Mouse (Mus musculus) left cerebral cortex, postnatal 14 days (tissue): ENCODE data around the gene Sumo2. TPM values are rescaled to one million over a fixed set of nuclear protein-coding genes. Genes with fewer than 3 reads are reported as not detected.
"Not testable (repeated sequence)": the region's sequence is repeated elsewhere in the genome, so short reads cannot be mapped to it uniquely, and the experiment has no call there.

Source experiments
- DNase-seq, 2 experiments: peaks; one replicate each; pipeline ENCODE4 v3.0.0; 2021 to 2022; ENCODE audit warnings: low spot score in 2 of 2, mixed read lengths in 1 of 2
- intact Hi-C: fragments of 180-260 bp; cut with DNase I; formaldehyde crosslinking; loops from one replicate; pipeline ENCODE4 v1.15.1; 2025
- total RNA-seq, 2 experiments: library from RNA; stranded (reverse); gene quantifications; 2 replicates each; pipeline ENCODE4 v1.2.3; 2021

The Sumo2 gene
- total RNA-seq, 2 experiments from 2014 or later, result 338 to 354 TPM

DNA sequence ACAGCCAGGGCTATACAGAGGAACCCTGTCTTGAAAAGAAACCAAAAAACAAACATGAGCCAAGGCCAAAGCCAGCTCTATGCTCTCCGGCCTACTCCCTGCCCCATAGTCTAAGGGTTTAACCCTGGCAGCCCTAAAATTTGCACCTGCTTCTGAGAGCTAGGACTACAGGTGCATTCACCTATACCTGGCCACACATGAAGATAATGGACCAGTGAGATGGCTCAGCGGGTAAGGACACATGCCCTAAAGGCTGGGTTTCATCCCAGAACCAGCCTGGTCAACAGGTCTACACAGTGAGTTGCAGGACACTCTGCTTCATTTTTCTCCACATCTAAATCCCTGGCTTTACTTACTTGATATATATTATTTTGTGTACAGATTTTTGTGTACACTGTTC is 13.8 kb downstream of the Sumo2 start:
- intact Hi-C loops, result no loop called here

GRCm38 (mm10) chr11:115521080-115521479 is 15.0 kb downstream of the Sumo2 start:
- no peak for DNase-seq
- intact Hi-C loops, result no loop called here

More for the DNA sequence above, 13.8 kb downstream of the Sumo2 start:
- DNase-seq, result no peak

DNA sequence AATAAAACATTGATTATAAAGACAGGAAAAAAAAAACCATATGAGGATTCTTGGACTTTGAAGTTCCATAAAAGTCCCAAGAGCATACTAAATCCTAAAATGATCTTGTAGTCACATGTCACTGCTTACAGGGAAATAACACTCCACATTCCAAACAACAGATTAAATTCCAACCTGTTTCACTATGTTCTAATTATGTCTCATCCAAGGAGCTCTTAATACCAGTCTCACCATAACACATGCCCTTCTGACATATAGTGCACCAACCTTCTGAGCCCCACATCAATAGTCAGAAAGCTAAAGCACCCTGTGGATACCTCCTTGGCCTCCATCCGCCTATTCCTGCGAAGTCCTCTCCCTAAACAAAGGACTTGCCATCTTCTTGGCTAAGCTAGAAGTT is 15.9 kb downstream of the Sumo2 start:
- intact Hi-C loops, result no loop called here
- DNase-seq, result no peak

DNA sequence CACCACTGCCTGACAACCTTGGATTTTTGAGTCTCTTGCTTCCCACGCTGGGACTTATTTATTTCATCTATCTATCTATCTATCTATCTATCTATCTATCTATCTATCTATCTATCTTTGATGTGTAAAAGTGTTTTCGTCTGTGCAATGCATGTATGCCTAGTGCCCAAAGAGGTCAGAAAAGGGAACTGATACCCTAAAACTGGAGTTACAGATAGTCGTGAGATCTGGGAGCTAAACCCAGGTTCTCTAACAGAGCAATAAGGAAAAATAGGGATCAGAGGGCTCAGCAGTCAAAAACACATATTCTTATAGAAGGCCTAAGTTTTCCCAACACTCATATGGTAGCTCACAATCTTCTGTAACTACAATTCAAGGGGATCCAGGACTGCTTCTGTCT is 16.5 kb downstream of the Sumo2 start:
- intact Hi-C loops, result no loop called here
- DNase-seq, result no peak

DNA sequence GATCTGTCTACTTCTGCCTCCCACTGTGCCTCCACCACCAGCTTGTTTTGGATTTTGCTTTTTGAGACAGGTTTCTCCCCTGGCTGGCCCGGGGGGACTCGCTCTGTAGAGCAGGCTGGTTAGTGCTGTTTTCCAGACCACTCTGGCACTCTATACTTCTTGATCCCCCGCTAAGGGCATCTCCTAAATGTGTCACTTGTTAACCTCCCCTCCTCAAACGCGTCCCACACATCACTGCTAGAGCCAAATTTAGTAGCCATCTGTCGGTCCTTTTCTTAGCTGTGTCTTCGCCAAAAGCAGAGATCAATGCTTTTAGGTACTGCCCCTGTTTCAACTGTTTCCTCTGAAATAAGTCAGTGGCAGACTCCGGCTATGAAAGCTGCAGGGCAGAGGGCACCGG is 17.4 kb downstream of the Sumo2 start:
- no peak for DNase-seq
- intact Hi-C loops, result no loop called here

GRCm38 (mm10) chr11:115516942-115517341 is 19.1 kb downstream of the Sumo2 start:
- intact Hi-C loops, result no loop called here

GRCm38 (mm10) chr11:115515021-115515420 is 21.1 kb downstream of the Sumo2 start:
- intact Hi-C loops, result no loop called here
- DNase-seq, result no peak

More at GRCm38 (mm10) chr11:115516942-115517341, 19.1 kb downstream of the Sumo2 start:
- DNase-seq, result no peak

- DNase-seq, result peak; percentile 96 to 99
- intact Hi-C loops, result no loop called here
Measured at GRCm38 (mm10) chr11:115514238-115514663, 21.8 kb downstream of the Sumo2 start, which contains the start of gene Jpt1. Gene Jpt1 (minus strand): TSS chr11:115514387.

DNA sequence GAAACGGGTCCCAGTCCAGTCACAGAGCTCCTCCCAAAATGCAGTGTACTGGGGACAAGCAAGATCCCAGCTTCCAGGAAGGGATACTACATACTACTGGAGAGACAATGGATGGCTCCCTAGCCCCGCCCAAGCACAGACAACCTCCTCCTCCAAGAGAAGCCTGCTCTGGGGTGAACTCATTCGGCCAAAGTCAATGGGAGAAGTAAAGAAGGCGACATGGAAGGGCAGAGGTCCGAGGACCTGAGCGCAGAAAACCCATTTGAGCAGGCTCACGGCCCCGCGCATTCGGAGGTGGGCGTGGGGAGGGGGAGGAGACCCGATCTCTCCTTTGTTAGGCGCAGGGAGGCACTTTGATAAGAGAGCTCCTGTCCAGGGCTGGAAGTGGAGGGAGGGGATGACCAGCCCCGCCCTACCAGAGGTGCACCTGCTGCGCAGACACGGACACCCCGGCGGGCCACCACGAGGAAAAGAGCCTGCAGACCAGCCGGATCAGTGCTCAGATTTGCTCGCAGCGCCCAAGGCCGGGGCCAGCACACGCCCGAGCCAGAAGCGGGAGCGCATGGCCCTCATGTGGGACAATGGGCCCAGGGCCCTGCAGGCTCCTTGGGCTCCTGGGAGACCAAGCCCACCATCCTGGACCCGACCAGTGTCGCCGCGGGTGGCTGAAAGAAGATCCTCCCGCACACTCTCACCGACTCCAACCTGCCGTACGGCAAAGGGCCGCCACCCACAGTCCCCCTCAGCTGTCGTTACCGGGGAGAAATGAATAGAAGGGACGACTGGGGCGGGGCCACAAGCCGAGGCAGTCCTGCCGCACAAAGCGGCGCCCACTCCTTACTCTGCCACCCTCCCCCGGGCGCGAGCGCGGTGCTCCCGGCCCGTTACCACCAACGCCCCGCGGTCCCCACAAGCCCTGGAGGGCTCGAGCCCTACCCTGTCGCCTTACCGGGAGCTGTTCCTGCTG is 22.5 kb downstream of the Sumo2 start:
- intact Hi-C loops, result no loop called here
- DNase-seq, result peak; percentile 62 to 63

DNA sequence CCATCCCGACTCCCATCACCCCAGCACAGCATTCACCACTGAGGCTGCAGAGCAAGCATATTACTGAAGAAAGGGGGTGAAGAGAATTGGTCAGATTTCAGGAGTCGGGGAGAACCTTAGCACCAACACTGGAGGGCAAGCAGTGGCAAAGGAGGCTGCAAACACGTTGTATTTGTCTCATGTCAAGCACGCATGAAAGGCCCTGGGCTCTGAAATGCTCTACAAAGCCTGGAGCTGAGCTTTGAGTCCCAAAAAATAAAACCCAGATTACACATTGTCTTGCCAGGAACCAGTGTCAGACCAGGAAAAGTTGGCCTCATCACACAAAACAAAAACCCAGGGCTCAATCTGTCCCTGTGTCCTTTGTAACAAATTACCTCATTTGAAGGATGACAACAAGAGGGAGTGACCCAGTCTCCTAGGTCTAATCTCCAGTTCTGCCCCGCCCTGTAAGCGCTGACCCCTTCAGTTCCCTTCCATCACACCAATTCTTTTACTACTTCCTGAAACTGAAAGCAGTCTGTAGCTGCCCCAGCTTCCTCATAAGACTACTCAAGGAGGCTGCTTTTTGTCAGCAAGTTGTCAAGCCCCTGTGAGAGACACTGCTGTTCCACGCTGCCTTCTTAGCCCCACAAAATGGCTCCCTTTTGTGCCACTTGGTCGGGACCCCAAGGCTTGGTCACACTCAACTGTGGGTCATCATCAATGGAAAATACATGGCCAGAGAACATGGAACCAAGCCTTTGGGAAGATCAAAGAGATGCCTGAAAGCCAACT is 23.5 kb downstream of the Sumo2 start:
- DNase-seq, result no peak
- intact Hi-C loops, result no loop called here

DNA sequence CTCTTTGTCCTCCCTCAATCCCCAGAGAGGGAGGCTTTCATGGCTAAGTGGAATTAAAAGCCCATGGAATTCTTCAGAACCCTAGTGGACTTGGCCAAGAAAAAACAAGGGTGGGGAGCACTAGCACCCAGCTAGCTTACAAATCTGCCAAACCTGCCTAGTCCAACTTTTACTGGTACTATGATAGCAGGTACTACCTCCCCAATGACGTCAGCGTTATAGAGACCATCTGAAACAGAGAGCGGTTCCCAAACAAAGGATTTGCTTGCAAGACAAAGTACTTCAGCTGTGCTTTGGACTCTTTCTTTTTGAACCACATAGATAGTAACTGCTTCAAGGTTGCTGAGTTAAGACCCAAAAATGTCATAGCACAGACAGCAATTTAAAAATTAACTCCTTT is 24.1 kb downstream of the Sumo2 start:
- intact Hi-C loops, result no loop called here
- DNase-seq, result no peak

DNA sequence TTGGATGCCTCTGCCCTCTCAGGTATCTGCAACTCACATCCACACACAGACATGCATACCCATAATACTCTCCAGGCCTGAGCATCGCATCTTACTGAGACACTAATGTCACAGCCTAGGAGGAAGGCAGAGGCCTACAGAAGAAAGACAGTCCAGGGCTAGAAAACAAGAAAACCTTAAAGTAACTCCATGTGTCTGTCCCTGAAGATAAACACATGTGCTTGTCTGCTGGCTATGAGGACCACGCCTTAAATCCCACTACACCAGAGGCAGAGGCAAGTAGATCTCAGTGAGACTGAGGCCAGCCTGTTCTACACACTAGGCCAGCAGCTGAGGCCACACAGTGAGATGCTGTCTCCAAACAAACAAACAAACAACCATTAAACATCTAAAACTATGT is 25.0 kb downstream of the Sumo2 start:
- intact Hi-C loops, result no loop called here
- DNase-seq, result no peak

DNA sequence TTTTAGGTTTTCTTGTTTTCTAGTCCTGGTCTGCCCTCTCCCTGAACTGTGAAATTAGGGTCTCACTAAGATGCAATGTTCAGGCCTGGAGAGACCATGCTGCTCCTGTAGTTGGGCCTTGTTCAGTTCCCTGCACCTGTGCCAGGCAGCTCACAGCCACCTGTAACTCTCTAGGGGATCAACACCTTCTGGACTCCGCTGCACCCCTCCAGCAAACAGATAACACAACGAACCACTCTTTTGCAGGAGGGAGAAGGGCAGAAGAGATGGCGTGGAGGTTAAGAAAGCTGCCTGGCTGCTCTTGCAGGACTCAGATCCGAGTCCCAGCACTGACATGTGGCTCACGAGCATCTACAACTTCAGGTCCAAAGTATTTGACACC is 25.6 kb downstream of the Sumo2 start:
- intact Hi-C loops, result no loop called here
- no peak for DNase-seq

DNA sequence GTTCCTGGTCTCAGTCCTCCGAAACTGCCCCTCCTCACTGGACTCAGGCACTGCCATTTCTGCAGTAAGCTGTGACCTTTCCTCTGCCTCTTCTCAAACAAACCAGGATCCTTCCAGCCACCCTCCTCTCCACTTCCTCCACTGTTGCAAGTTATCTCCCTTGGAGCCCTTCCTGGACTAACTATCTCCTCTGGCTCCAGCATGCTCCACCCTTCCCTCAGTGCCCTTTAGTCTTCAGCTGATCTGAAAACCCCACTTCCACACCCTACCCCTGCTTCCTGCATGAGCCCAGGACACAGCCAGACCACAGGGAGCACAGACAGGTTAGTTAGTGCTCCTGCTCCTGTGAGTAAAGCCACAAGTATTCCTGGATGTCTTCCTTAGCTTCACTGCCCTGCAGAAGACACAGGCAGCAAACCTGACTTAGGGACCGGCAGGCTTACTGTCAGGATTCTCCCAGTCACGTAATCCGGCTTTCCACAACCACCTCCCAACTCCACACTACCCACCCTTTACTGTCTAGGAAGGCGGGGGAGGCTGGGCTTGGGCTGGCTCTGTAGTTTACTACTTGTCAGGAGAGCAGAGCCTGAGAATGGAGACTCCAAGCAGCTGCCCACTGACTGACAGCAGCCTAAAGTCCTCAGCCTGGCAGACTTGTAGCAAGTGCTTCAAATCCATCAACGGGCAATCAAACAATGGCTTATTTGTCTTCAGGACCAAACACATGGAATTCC is 26.1 kb downstream of the Sumo2 start:
- intact Hi-C loops, result no loop called here
- DNase-seq, result no peak

DNA sequence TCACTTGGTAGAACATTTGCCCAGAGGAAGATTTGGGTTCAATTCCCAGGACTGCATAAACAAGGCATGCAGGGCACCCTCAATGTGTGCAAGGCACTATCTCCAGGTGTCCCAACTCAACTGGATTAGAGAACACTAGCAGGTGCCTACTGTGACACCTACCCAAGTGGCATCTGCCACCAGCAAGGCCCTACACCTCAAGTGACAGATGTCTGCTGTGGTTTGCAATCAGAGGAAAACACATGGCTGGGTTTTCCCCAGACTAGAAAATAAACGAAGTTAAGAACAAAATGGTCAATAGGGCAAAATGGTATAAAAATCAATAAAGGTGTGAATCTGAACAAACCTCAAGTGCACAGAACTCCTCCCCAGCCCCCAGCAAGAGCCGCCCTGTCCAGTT is 28.0 kb downstream of the Sumo2 start:
- no peak for DNase-seq
- intact Hi-C loops, result no loop called here

GRCm38 (mm10) chr11:115506586-115506985 is 29.5 kb downstream of the Sumo2 start:
- intact Hi-C loops, result no loop called here
- DNase-seq, result no peak

GRCm38 (mm10) chr11:115502636-115503035 is 33.4 kb downstream of the Sumo2 start:
- intact Hi-C loops, result no loop called here
- DNase-seq, result no peak

- intact Hi-C loops, result loop anchor here (10.0 kb wide), 1 partner anchor 108 kb away; the partner anchor contains the start of genes Gga3 and Mrps7
- DNase-seq, result not testable (repeated sequence)
Measured at GRCm38 (mm10) chr11:115496559-115496958, 39.5 kb downstream of the Sumo2 start.

DNA sequence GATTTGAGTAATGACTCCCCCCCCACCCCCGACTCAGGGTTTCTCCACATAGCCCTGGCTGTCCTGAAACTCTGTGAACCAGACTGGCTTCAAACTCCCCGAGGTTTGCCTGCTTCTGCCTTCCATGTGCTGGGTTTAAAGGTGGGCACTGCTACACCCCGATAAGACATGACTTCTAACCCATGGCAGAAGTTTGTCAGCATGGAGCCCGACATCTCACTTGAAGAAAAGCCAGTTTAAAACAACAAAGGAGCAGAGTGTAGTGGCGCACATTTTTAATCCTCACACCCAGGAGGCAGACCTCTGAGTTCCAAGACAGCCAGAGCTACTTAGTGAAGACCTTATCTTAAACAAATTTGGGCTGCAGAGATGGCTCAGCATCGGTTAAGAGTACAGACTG is 43.7 kb downstream of the Sumo2 start:
- intact Hi-C loops, result loop anchor here (10.0 kb wide), 1 partner anchor 112 kb away; the partner anchor contains the start of genes Gga3 and Mrps7
- DNase-seq, result no peak
